Mouse (Mus musculus): Measurements from ENCODE around the gene Gprin1. TPM values are rescaled to one million over a fixed set of nuclear protein-coding genes. Genes with fewer than 3 reads are reported as not detected.
A peak's percentile ranks its signal among the peaks of the same experiment; 100 is the strongest.
"Not testable (repeated sequence)": the region's sequence is repeated elsewhere in the genome, so short reads cannot be mapped to it uniquely, and the experiment has no call there.

Gprin1 gene
- 100 to 1,000 TPM; 149 to 150 TPM for total RNA-seq (2021)
- long read RNA-seq, experiment 1, full-length matches to known transcripts = 33 of 87 reads
- long read RNA-seq, experiment 1, partial matches to known transcripts = 0 of 87 reads
- long read RNA-seq, experiment 1, other reads (novel, unspliced or antisense) = 54 of 87 reads
- long read RNA-seq, experiment 2, full-length matches to known transcripts = 36 of 87 reads
- long read RNA-seq, experiment 2, partial matches to known transcripts = 1 of 87 reads
- long read RNA-seq, experiment 2, other reads (novel, unspliced or antisense) = 50 of 87 reads

GRCm38 (mm10) chr13:54749864-54750411 lies at the start of gene Gprin1:
TSS of gene Gprin1 (minus strand) at chr13:54749874.
- no peak for DNase-seq (ENCODE audit: low spot score in 2 of 2)

- DNase-seq (ENCODE audit: low spot score in 2 of 2) = peak in 1 of 2 experiments; percentile 66
Observed at GRCm38 (mm10) chr13:54798740-54799139, 49.1 kb upstream of the Gprin1 start.

DNA sequence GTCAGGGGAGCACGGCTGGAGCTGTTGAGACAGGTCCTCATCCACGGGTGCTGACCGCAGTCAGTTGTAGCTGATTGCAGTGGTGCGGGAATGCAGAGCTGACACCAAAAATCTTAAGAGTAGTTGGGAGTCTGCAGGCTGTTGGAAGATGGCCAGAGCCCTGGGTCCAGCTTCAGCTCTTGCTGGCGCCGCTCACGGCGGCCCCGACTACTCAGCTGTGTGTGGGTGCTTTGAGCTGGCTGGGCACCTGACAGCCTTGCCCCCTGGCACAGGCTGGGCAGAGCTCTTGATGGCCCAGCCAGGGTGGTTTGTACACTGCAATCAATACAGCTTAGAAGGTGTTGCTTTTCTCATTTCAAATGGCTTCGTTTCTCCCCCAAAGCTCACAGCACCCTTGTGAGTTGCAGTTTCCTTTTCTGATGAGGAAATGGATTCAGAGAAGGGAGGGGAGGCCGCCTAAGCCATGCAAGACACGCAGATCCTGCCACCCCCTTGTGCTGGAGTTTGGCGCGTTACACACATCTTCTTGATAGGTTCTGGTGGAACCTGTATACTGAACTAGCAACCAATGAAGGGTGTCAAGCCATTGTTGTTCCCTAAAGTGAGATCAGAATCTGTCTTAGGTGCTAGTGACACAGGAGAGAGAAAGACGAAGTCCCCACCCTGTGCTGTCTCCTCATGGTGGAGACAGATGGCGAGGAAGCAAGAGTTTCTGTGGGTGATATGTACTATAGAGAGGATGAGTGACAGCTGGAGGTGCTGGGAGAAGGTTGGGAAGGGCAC lies 48.4 kb upstream of the Gprin1 start:
- DNase-seq (ENCODE audit: low spot score in 2 of 2) = no peak

DNA sequence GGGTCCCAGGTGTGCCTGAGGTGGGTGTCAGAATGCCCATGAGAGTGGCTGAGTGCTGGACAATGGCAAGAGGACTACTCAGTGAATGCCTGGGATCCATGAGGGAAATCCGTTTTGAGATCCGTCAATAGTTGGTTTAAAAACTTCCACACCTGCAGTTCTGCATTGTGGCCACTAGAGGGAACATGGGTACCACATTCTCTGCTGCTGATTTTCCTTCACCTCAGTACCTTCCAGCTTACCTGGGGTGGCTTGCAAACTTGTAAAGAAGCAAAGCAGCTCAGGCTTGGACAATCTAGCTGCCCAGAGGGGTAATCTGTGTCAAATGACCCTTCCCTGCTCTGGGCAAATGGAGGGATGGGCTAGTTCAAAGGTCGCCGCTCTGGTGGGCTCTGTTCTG lies 47.7 kb upstream of the Gprin1 start:
- DNase-seq (ENCODE audit: low spot score in 2 of 2) = peak in 1 of 2 experiments; percentile 63

DNA sequence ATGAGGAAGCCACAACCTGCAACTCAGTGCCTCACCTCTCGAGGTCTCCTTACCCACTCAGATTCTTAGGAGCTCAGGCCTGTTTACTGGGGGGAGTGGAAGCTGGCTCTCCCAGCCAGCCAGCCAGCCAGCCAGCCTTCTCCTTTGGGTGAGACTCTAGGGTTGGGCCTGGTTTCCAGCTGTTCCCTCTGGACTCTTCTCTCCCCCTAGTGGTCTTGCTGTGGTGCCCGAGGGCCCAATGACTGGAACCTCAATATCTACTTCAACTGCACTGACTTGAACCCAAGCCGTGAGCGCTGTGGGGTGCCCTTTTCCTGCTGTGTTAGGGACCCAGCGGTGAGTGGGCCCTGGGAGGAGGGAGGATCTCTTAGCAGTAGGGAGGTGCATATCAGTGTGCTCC lies 45.2 kb upstream of the Gprin1 start:
- no peak for DNase-seq (ENCODE audit: low spot score in 2 of 2)

DNA sequence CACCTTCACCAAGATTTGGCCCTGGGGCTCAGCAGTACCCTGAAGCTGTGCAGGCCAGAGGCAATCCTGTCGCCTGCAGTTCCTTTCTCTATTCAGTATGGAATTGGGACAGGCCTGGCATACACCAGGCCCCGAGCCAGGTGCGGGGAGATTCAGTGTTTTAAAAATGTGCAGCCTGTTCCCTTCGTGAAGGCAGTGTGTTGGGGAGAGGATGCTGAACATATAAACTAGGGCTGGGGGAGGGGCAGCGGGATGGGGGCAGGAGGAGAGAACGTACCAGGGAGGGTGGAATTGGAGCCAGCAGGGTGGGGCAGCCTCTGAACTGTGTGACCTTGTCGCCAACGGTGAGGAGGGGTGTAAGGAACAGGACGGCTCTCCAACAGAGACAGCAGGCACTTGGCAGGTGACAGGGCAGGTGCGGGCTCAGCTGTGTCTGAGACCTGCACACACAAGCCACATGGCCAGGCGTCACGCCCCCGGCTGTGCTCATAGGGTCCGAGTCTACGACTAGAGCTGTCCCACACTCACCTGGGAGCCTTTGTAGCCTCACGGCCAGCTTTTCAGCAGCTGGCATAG lies 44.4 kb upstream of the Gprin1 start:
- no peak for DNase-seq (ENCODE audit: low spot score in 2 of 2)

DNA sequence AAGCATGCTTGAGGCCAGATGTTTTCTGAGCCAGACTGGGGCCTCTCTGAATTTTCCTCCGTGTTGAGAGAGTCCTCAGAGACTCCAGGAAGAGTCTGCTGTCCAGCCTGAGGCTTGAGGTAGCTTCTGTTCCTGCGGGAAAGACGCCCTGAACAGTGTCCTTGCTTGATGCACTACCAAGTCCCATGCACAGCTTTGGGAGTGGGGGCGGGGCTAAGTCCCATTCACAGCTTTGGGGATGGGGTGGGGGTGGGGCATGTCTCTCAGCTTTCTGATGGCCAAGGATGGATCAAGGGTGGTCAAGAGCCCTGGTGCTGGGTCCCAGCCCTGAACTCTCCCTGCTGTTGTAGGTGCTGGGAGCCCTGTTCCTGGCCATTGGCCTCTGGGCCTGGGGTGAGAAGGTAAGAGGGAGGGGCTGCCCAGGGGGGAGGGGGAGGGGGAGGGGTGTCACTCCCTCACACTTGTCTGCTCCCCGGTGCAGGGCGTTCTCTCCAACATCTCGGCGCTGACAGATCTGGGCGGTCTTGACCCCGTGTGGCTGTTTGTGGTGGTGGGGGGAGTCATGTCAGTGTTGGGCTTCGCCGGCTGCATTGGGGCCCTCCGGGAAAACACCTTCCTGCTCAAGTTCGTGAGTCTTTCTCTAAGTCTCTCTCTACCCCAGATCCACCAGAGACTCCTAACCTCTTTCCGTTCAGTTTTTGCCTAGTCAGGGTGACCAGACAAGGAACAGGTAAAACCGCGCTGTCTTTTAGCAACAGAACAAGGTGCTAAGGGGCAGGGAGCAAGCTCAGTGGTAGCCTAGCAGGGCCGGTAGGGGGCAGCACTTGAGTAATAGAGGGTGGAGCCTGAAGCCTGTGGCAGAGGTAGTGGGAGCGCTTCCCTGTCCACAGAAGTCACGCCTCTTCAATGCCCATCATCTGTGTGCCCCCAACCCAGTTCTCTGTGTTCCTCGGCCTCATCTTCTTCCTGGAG lies 42.9 kb upstream of the Gprin1 start:
- no peak for DNase-seq (ENCODE audit: low spot score in 2 of 2)

DNA sequence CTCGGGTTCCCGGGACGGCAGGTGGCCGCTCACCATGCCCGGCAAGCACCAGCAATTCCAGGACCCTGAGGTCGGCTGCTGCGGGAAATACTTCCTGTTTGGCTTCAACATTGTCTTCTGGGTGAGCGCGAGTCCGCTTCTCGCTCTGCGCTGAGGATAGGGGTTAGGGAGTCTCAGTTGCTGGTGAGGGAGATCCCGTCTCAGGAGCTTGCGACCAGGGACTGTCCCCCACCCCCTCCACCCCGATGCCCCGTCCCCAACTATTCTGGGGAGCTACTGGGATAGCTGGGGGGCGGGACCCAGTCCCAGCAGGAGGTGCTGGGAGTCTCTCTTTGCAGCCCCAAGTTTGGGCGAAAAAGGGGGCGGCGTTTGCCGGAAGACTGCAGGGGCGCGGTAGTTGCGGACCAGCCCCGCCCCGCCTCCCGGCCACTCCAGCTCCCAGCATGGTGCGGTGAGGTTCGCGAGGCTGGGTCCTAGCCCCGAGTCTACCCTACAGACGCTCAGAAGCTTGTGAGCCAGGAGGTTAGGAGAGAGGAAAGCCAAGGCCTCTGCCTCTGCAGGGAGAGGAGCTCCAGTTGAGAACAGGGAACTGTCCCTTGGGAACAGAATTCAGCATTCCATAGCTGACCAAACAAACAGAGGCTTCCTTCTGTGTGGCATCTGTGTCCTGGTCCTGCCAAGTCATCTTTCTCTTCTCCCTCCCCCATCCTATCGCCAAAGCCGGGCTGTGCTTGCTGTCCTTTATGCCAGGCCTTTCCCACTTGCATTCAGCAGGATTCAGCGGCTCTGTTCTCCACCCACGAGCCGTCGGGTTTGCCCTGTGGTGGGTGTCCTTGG lies 40.1 kb upstream of the Gprin1 start:
- peak in 1 of 2 experiments; percentile 58 for DNase-seq (ENCODE audit: low spot score in 2 of 2)

GRCm38 (mm10) chr13:54788740-54789560 lies 39.3 kb upstream of the Gprin1 start, which contains the start of gene Tspan17:
TSS of gene Tspan17 (plus strand) at chr13:54789377.
- peak; percentile 81 to 92 for DNase-seq (ENCODE audit: low spot score in 2 of 2)

- DNase-seq (ENCODE audit: low spot score in 2 of 2) = not testable (repeated sequence)
Observed at GRCm38 (mm10) chr13:54787591-54787990, 37.9 kb upstream of the Gprin1 start.

GRCm38 (mm10) chr13:54783698-54784097 lies 34.0 kb upstream of the Gprin1 start, which contains the start of gene Eif4e1b:
TSS of gene Eif4e1b (plus strand) at chr13:54783998.
- no peak for DNase-seq (ENCODE audit: low spot score in 2 of 2)

GRCm38 (mm10) chr13:54783235-54783634 lies 33.6 kb upstream of the Gprin1 start:
- no peak for DNase-seq (ENCODE audit: low spot score in 2 of 2)

DNA sequence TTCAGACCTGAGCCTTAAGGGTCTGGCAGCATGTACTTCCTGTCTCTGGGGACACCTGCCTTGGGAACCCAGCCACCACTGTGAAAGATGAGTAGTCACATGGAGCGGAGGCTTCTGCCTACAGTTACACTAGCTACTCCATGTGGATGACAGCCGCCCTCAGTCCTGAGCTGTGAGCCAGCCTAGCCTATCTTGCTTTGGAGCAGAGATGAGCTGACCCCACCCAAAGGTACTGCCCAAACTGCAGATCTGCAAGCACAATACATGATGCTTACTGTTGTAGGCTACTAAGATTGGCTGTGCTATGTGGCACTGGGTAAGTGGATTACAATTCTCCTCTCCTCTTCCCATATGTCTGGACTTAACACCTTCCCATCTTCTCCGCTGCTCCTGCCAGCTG lies 31.4 kb upstream of the Gprin1 start:
- DNase-seq (ENCODE audit: low spot score in 2 of 2) = no peak

GRCm38 (mm10) chr13:54780592-54780991 lies 30.9 kb upstream of the Gprin1 start:
- no peak for DNase-seq (ENCODE audit: low spot score in 2 of 2)

DNA sequence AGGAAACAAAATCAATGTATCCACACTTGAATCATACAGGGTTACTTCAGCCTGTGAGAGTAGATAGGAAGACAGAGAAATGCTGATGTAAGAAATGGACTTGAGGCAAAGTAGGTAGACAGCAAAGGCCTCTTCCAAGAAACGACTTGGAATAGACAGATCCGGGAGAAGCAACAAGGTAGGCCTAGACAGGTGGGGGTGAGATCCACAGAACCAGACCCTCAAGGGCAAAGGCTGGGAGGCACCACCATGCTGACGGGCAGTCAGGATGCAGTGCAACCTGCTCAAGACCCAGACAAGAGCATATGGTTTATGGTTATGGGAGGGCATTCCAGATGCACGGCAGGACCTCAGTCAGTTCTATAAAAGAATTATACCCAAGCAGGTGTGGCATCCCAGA lies 17.3 kb upstream of the Gprin1 start:
- DNase-seq (ENCODE audit: low spot score in 2 of 2) = no peak

DNA sequence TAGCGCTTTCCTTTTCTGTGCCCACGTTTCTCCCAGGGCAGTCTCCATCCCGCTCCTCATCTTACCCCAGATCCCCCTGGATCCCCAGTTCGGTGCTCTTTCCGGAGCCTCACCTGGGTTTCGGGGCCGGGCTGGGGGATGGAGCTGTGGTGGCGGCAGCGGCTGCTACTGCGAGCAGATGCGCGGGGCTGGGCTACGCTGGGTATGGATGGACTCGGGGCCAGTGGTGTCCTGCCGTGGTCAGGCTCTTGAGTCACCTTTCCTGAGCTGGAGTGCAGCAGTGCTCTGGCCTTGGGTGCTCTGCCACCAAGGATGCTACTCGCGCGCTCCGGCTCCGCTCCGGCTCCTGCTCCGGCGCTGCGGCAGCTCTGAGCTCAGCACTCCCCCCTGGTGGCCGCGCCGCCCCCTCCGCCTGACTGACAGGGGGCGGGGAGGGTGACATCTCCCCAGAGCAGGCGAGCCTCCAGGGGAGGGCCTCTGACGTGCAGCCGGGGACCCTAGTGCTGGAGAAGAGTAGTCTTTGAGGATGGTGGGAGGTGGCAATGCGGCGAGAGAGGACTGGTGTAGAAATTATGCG lies 16.6 kb upstream of the Gprin1 start, which contains the start of gene Sncb:
TSS of gene Sncb (minus strand) at position 404 of the 577 bp plus-strand sequence.
- peak; percentile 82 to 85 for DNase-seq (ENCODE audit: low spot score in 2 of 2)

GRCm38 (mm10) chr13:54765281-54766191 lies 15.9 kb upstream of the Gprin1 start:
- peak in 1 of 2 experiments; percentile 40 for DNase-seq (ENCODE audit: low spot score in 2 of 2)

All from layer of hippocampus, postnatal 14 days (tissue).